Mouse (Mus musculus) v-Abl transformed pro-B cells (cell line): ENCODE measurements around the gene Slc26a1.

ENCODE experiments used
- in situ Hi-C, 2 experiments: fragments of 400-800 bp; cut with MboI; formaldehyde crosslinking; loops; one replicate each; pipeline ENCODE4 v1.15.1; 2025; ENCODE audit not compliant: unreplicated experiment in 2 of 2

Gene Slc26a1

GRCm38 (mm10) chr5:108675251-108675816 is at the start of gene Slc26a1:
TSS of gene Slc26a1 (minus strand) at chr5:108675569.
- in situ Hi-C loops, result no loop called here

- in situ Hi-C loops, result no loop called here
Observed at GRCm38 (mm10) chr5:108724006-108724405, 48.6 kb upstream of the Slc26a1 start.

- in situ Hi-C loops, result no loop called here
Observed at GRCm38 (mm10) chr5:108719761-108720160, 44.4 kb upstream of the Slc26a1 start.

- in situ Hi-C loops, result no loop called here
Observed at GRCm38 (mm10) chr5:108718051-108718450, 42.7 kb upstream of the Slc26a1 start.

GRCm38 (mm10) chr5:108715974-108716373 is 40.6 kb upstream of the Slc26a1 start:
- in situ Hi-C loops, result no loop called here

GRCm38 (mm10) chr5:108714149-108714548 is 38.8 kb upstream of the Slc26a1 start:
- in situ Hi-C loops, result no loop called here

GRCm38 (mm10) chr5:108713691-108714090 is 38.3 kb upstream of the Slc26a1 start:
- in situ Hi-C loops, result no loop called here

GRCm38 (mm10) chr5:108713096-108713495 is 37.7 kb upstream of the Slc26a1 start:
- in situ Hi-C loops, result no loop called here

GRCm38 (mm10) chr5:108711968-108712367 is 36.6 kb upstream of the Slc26a1 start:
- in situ Hi-C loops, result no loop called here

GRCm38 (mm10) chr5:108708981-108709731 is 33.8 kb upstream of the Slc26a1 start:
- in situ Hi-C loops, result no loop called here

- in situ Hi-C loops, result no loop called here
Observed at GRCm38 (mm10) chr5:108708419-108708818, 33.0 kb upstream of the Slc26a1 start.

GRCm38 (mm10) chr5:108707758-108708157 is 32.4 kb upstream of the Slc26a1 start:
- in situ Hi-C loops, result no loop called here

- in situ Hi-C loops, result no loop called here
Observed at GRCm38 (mm10) chr5:108703754-108704626, 28.6 kb upstream of the Slc26a1 start.

- in situ Hi-C loops, result no loop called here
Observed at GRCm38 (mm10) chr5:108701341-108702021, 26.1 kb upstream of the Slc26a1 start.

GRCm38 (mm10) chr5:108700346-108700745 is 25.0 kb upstream of the Slc26a1 start:
- in situ Hi-C loops, result no loop called here

- in situ Hi-C loops, result no loop called here
Observed at GRCm38 (mm10) chr5:108697341-108697753, 22.0 kb upstream of the Slc26a1 start.

- in situ Hi-C loops, result no loop called here
Observed at GRCm38 (mm10) chr5:108696542-108696941, 21.2 kb upstream of the Slc26a1 start.

- in situ Hi-C loops, result no loop called here
Observed at GRCm38 (mm10) chr5:108695861-108696260, 20.5 kb upstream of the Slc26a1 start.

GRCm38 (mm10) chr5:108694352-108695261 is 19.2 kb upstream of the Slc26a1 start:
- in situ Hi-C loops, result no loop called here

GRCm38 (mm10) chr5:108693872-108694288 is 18.5 kb upstream of the Slc26a1 start:
- in situ Hi-C loops, result no loop called here
